Mouse (Mus musculus) gastrocnemius, postnatal 14 days (tissue): ENCODE measurements around the gene Btg3. TPM values are rescaled to one million over a fixed set of nuclear protein-coding genes. Genes with fewer than 3 reads are reported as not detected.

Experiments used
- DNase-seq: peaks from one replicate; pipeline ENCODE4 v3.0.0; 2021; ENCODE audit warnings: mixed read lengths
- intact Hi-C: fragments of 180-260 bp; cut with DNase I; formaldehyde crosslinking; loops from one replicate; pipeline ENCODE4 v1.15.1; 2025; ENCODE audit warnings: low total_unique reads
- total RNA-seq, 2 experiments: library from RNA; stranded (reverse); gene quantifications; 2 replicates each; pipeline ENCODE4 v1.2.3; 2021

Btg3 gene
- total RNA-seq, 2 experiments from 2014 or later = 5.4 to 7.8 TPM

- no peak for DNase-seq
- intact Hi-C loops = no loop called here
Measured at GRCm38 (mm10) chr16:78357757-78358156, 19.2 kb downstream of the Btg3 start.

DNA sequence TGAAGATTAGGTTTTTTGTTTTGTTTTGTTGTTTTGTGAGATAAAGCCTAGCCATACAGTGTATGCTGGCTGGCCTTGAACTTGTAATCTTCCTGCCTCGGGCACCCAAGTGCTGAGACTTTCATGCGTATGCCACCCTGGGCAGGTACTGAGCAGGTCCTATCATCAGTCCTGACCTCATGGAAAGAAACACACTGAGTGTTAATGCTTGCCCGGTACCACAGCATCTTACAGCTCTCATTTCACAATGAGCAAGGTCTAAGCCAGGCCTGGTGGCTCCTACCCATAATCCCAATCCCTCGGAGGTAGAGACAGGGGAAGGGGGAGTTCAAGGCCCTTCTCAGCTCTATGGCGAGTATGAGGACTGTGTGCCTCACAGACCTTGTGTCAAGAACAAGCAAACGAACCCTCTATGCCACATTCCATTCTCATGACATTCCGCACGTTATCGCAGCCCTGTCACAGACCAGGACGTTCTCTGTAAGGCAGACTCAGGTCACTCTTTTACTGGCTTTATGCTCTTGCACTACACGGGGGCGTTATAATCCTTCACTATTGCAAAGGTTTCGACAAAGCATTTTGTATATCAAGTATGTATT lies 29.6 kb downstream of the Btg3 start:
- intact Hi-C loops = no loop called here
- no peak for DNase-seq

- intact Hi-C loops = no loop called here
- DNase-seq = no peak
Measured at GRCm38 (mm10) chr16:78346662-78347327, 30.2 kb downstream of the Btg3 start.

DNA sequence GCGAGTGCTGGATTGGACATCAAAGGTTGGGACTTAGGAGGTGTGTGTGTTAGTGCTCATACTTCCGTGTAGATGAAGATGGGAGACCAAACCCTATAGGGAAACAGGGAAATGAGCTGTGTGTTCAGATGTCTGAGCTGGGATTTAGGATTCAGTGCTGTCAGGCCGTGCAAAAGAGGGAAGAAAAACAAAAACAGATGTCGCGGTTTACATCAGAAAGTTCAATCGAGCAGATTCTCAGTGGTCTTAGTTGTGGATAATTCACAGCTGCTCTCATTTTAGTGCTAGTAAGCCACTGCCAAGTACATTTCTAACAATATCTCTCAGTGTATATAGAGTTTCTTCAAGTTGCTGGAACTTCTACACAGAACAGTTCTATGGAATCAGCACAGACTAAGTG lies 33.2 kb downstream of the Btg3 start:
- intact Hi-C loops = no loop called here
- no peak for DNase-seq

DNA sequence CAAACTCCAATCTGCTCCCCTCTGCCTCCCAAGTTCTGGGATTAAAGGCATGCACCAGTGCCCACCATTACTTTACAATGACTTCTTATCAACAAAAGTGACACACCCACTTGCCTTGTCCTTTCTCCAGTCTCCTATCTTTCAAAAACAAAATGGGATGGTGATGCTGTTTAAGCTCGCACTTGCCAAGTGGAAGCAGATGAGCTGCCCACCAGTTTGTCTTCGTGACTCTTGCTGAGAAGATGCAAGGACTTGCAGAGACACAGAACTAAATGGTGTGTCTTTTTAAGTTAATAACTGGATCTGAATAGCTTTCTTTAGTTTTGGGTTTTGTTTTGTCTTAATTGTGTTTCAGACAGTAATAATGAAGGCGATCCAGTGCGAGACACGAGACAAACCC lies 34.2 kb downstream of the Btg3 start:
- DNase-seq = no peak
- intact Hi-C loops = no loop called here

- intact Hi-C loops = no loop called here
Measured at GRCm38 (mm10) chr16:78341356-78341755, 35.6 kb downstream of the Btg3 start.

GRCm38 (mm10) chr16:78337226-78337625 lies 39.8 kb downstream of the Btg3 start:
- intact Hi-C loops = no loop called here
- no peak for DNase-seq

More at GRCm38 (mm10) chr16:78341356-78341755, 35.6 kb downstream of the Btg3 start:
- no peak for DNase-seq

DNA sequence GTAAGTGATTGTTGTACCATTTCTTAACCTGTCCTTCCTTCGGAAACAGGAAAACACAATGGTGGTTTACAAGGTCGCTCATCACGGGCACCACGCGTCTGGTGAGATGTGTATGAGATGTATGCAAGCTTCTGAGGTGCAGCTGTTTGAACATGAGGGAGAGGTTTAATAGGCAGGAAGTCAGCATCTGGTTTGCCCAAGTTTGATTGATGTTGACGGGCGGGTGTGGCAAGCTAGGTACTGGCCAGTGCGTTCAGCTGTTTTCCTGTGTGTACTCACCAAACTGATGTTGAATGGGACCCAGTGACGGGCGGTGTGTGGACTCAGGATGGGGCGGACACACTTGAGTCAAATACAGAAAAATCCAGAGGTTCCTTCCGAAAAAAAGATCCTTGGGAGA lies 49.0 kb downstream of the Btg3 start:
- intact Hi-C loops = no loop called here
- DNase-seq = no peak

DNA sequence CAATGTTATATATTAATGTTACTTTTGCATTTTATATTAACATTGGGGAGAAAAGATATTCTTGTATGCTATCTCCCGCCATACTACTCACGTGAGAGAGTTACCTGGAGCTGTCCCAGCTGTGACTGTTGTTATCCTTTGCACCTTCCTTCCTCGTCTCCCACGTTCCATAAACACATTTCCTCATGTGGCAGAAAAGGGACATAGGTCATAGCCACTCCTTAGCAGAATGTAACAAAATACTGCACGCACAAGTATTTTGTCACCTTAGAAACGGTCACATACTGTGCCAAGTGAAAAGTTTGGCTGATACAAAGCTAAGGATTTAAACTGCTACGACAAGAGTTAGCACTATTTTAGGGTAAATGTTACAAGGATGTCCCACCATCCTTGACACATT lies 49.4 kb downstream of the Btg3 start:
- intact Hi-C loops = no loop called here

GRCm38 (mm10) chr16:78325972-78326848 lies 50.8 kb downstream of the Btg3 start:
- DNase-seq = no peak
- intact Hi-C loops = no loop called here

More for the DNA sequence above, 49.4 kb downstream of the Btg3 start:
- no peak for DNase-seq

DNA sequence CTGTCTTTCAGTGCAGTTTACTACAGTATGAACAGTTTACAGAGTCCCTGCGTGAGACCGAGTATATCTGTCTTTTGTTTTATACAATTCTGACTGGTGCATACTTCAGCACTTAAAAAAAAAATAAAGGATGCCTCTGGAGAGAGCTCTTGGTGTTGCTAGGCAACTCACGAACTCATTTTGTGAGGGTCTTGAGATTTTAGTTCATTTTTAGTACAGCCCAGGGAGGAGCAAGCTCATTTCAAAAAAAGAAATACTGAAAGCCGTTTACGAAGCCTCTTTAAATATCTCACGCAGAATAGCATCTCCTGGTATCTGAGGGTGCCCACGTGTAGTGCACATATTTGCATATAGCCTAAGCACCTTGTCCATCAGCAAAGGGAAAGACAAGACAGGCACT lies 54.9 kb downstream of the Btg3 start:
- intact Hi-C loops = no loop called here
- no peak for DNase-seq

DNA sequence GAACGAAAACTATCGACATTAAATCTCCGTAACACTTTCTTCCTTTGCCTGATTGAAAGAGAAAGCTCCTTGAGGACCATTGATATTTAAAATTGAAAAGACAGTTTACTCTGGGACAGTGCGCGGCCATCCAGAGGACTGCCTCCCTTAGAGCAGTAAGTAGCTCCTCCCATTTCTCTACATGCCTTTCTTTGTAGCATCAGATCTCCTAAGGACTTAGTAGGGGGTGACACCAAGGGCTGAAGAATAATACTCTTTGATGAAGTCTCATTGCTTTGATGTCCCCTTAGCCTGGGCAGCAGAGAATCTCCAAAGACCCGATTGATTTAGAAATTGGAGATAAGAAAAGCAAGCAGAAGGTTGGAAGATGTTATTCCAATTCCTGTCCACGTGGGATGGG lies 55.4 kb downstream of the Btg3 start:
- DNase-seq = no peak

DNA sequence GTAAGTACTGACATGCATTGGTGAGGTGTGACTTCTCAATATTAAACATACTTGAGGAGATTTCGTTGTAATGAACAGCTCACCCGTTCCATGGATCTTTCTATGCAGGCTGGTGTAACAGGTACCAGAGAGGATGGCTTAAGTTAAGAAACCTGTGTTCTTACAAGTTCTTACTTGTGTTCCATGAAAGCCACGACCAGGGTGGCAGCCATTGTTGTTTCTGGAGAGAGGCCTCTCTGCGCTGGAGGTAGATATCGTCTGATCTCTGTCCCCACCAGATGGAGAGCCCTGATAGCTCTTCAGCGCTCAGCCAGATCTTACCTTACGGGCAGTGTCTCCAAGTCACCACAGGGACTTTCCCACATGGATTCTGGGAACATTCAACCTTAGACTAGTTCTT lies 57.3 kb downstream of the Btg3 start:
- DNase-seq = no peak
- intact Hi-C loops = no loop called here

More for the DNA sequence above, 55.4 kb downstream of the Btg3 start:
- intact Hi-C loops = no loop called here

GRCm38 (mm10) chr16:78317960-78318359 lies 59.0 kb downstream of the Btg3 start:
- intact Hi-C loops = loop anchor here (2.0 kb wide), 1 partner anchor 121 kb away; no protein-coding TSS in a partner anchor
- DNase-seq = no peak

DNA sequence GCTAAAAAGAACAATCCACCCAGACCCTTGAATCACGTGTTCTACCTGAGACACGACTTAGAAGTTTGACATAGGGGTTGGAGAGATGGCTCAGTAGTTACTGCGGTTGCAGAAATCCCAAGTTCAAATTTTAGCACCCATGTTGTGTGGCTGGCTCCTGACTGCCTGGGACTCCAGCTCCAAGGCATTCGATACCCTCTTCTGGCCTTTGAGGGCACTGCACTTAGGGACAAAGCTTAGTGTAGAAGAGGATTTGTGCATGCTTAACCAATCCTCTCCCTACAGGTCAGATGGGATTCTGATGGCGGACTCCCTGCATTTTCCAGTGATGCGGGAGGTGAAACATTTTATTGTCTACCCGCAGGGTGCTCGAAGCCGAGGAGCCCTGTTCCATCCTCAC lies 60.1 kb downstream of the Btg3 start:
- DNase-seq = peak; percentile 50
- intact Hi-C loops = loop anchor here (2.0 kb wide), 1 partner anchor 120 kb away; no protein-coding TSS in a partner anchor

DNA sequence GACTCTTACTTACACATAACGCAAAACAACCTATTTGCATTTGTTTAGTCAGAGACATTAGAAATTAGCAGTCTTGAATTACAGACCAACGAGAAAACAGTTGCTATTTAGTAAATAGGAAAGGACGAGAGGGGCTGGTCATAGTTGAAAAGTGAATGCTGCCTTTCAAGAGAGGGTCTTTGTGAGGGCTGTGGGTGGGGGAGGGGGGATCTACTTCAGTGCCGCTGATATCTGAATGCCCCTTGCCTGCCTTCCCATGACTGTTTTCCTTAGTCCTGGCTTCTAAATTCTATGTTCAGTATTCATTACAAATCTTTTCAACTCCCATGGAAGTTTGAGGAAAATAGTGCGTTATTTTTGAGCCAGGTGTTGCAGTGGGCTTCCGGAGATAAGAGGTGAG lies 63.0 kb downstream of the Btg3 start:
- intact Hi-C loops = no loop called here
- no peak for DNase-seq

DNA sequence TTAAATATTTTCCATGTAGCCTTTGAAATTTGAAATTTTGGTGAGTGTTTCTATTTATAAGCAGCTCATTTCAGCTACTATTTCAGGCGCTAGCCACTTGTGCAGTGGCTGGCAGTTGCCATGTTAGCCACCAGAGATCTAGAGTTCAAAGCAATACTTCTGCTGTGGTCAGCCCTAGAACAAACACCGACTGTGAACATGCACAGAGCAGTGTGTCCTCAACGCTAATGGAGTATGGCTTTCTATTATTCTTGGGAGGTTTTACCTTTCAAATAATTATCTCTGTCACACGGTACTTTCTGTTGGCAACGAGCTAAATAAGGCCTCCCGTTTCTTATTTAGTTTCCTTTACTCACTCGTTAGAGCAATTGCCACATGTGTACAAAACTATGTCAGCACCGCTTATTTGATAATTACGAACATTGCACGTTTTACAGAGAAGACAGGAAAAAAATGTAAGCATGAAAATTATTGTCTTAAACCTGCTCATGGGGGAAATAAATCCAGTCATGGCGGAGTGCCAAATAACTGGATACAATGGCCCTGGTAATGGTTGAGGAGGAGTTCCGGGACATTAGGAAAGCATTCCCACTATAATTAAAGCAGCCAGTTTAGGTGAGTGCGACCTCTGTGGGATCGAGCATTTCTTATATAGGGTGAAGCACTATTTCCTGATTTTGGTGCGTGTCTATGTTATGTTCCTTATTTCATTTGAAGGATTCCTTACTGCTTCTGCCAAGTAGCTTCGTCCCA lies 63.7 kb downstream of the Btg3 start:
- DNase-seq = no peak
- intact Hi-C loops = no loop called here

DNA sequence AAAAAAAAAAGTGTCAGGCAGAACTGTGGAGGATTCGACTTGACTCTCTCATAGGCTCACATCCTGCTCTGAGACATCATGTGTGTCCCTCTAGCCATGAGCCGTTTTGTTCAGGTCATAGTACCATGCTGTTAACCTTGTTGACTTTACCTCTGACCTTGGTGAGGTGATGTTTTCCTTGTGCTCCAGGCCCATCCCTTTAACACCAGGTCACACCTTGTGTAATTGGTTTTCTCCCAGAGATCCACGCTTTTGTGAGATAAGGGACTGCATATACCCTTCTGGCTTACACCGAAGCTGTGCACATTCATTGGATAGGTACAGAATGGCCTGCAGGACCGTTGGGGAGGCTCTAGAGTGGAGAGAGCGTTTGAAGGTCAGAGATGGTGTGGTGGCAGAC lies 67.7 kb downstream of the Btg3 start:
- intact Hi-C loops = no loop called here

DNA sequence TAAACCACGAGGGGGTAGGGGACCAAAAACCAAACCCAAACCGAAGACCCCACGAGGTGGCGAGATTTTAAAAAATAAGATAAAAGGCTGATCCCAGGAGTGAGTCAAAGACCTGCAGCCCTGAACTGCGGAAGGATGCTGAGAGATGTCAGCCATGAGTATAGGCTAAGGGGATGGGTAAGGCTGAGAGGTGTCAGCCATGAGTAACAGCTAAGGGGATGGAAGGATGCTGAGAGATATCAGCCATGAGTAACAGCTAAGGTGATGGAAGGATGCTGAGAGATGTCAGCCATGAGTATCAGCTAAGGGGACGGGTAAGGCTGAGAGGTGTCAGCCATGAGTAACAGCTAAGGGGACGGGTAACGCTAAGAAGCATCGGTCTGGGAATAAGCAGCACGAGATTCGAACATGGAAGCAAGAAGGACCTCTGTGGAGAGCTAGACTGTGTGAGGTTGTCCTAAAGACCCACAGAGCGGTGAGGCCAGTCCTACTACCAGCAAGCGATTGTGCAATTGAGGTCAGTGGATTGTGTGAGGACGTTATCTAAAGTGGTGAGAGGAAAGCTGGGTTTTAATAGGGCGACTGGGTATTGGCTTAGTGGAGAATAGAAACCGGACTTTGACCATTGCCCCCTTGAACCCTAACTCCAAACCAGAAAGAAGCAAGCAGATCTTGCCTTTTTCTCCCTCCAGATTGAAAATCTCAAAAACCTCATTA lies 69.4 kb downstream of the Btg3 start:
- DNase-seq = no peak
- intact Hi-C loops = no loop called here

More for the DNA sequence above, 67.7 kb downstream of the Btg3 start:
- no peak for DNase-seq
